Mouse (Mus musculus): ENCODE results near the gene AU022252. TPM values are rescaled to one million over a fixed set of nuclear protein-coding genes. Genes with fewer than 3 reads are reported as not detected.

The AU022252 gene
- total and polyA plus RNA-seq, 2 experiments from 2014 or later: 19.8 to 26.4 TPM

GRCm38 (mm10) chr4:119180133-119180707 lies 52.3 kb downstream of the AU022252 start:
- Histone ChIP-seq H3K27me3 (ENCODE audit: insufficient read depth, low read length) (no peaks in the 10 kb centered on the region), H3K4me1 (ENCODE audit: insufficient read depth, low read length) (no peaks in the 10 kb centered on the region), H3K27ac (no peak overlapping the region), H3K9ac (replicated peaks; ENCODE audit: low read length) (no peak overlapping the region), H3K9me3 (ENCODE audit: low read length) (no peaks in the 10 kb centered on the region), H3K36me3 (ENCODE audit: insufficient read depth, low read length) (no peaks in the 10 kb centered on the region), H3K4me3 (ENCODE audit: low read length) (no peak overlapping the region), H3K4me2 (ENCODE audit: low read depth, low read length) (no peak overlapping the region)
- 53% methylated on average over 4 of the region's 4 CpGs for WGBS
- peak; percentile 26 for TF ChIP-seq CTCF (IDR thresholded peaks at IDR 0.05; ENCODE audit: low read depth)
- DNase-seq (ENCODE audit: low spot score) (no peak), ATAC-seq (no peak)

GRCm38 (mm10) chr4:119178331-119178730 lies 54.2 kb downstream of the AU022252 start:
- 74% methylated on average over 18 of the region's 18 CpGs for WGBS
- no peak overlapping the region for H3K4me3 ChIP-seq (ENCODE audit: low read length)
- no peaks in the 10 kb centered on the region for H3K27me3 ChIP-seq (ENCODE audit: insufficient read depth, low read length)
- no peak overlapping the region for H3K27ac ChIP-seq
- no peak overlapping the region for H3K9ac ChIP-seq (replicated peaks; ENCODE audit: low read length)
- H3K36me3 ChIP-seq (ENCODE audit: insufficient read depth, low read length): no peaks in the 10 kb centered on the region
- no peak for TF ChIP-seq CTCF (IDR thresholded peaks at IDR 0.05; ENCODE audit: low read depth)
- no peaks in the 10 kb centered on the region for H3K9me3 ChIP-seq (ENCODE audit: low read length)
- no peak overlapping the region for H3K4me2 ChIP-seq (ENCODE audit: low read depth, low read length)
- DNase-seq (ENCODE audit: low spot score) (no peak), ATAC-seq (no peak)
- H3K4me1 ChIP-seq (ENCODE audit: insufficient read depth, low read length): 0 out of 2 replicates have a peak, but pooled peaks cover 1% of the 10 kb centered on the region

- TF ChIP-seq CTCF (IDR thresholded peaks at IDR 0.05; ENCODE audit: low read depth): no peak
- H3K36me3 ChIP-seq (ENCODE audit: insufficient read depth, low read length): no peaks in the 10 kb centered on the region
- H3K27ac ChIP-seq: no peak overlapping the region
- 73% methylated on average over 5 of the region's 5 CpGs for WGBS
- H3K9me3 ChIP-seq (ENCODE audit: low read length): no peaks in the 10 kb centered on the region
- no peaks in the 10 kb centered on the region for H3K27me3 ChIP-seq (ENCODE audit: insufficient read depth, low read length)
- no peak overlapping the region for H3K9ac ChIP-seq (replicated peaks; ENCODE audit: low read length)
- peaks cover 8% of the 10 kb centered on the region for H3K4me1 ChIP-seq (ENCODE audit: insufficient read depth, low read length)
- no peak overlapping the region for H3K4me2 ChIP-seq (ENCODE audit: low read depth, low read length)
- H3K4me3 ChIP-seq (ENCODE audit: low read length): no peak overlapping the region
- no peak for DNase-seq (ENCODE audit: low spot score)
- no peak for ATAC-seq
These were observed 54.8 kb downstream of the AU022252 start for GRCm38 (mm10) chr4:119177702-119178101.

- ATAC-seq: peak; percentile 100
- under 1% methylated on average over 40 of the region's 40 CpGs for WGBS
- peak within 1 kb of the TSS; percentile 75 for H3K9ac ChIP-seq (replicated peaks; ENCODE audit: low read length)
These were observed 58.6 kb downstream of the AU022252 start, which contains the start of gene Zfp691 for GRCm38 (mm10) chr4:119173851-119174453. Zfp691 (minus strand) TSS chr4:119174195.

GRCm38 (mm10) chr4:119172919-119173650 lies 59.4 kb downstream of the AU022252 start:
- no peaks in the 10 kb centered on the region for H3K9me3 ChIP-seq (ENCODE audit: low read length)
- peak overlapping the region; percentile 95 for H3K4me2 ChIP-seq (ENCODE audit: low read depth, low read length)
- TF ChIP-seq CTCF (IDR thresholded peaks at IDR 0.05; ENCODE audit: low read depth): no peak
- peak overlapping the region; percentile 75 for H3K9ac ChIP-seq (replicated peaks; ENCODE audit: low read length)
- peaks cover 9% of the 10 kb centered on the region for H3K4me1 ChIP-seq (ENCODE audit: insufficient read depth, low read length)
- DNase-seq (ENCODE audit: low spot score) (no peak), ATAC-seq (no peak)
- H3K36me3 ChIP-seq (ENCODE audit: insufficient read depth, low read length): 0 out of 2 replicates have a peak, but pooled peaks cover 5% of the 10 kb centered on the region
- 34% methylated on average over 18 of the region's 18 CpGs for WGBS
- H3K27me3 ChIP-seq (ENCODE audit: insufficient read depth, low read length): no peaks in the 10 kb centered on the region
- peak overlapping the region; percentile 68; the same call in 1 of the 2 replicates for H3K27ac ChIP-seq
- H3K4me3 ChIP-seq (ENCODE audit: low read length): peak overlapping the region; percentile 79

More at GRCm38 (mm10) chr4:119173851-119174453, 58.6 kb downstream of the AU022252 start, which contains the start of gene Zfp691:
- peak within 1 kb of the TSS; percentile 95 for H3K4me2 ChIP-seq (ENCODE audit: low read depth, low read length)
- peak within 1 kb of the TSS; percentile 68; the same call in 1 of the 2 replicates for H3K27ac ChIP-seq
- no peaks in the 10 kb centered on the region for H3K9me3 ChIP-seq (ENCODE audit: low read length)
- H3K27me3 ChIP-seq (ENCODE audit: insufficient read depth, low read length): no peaks in the 10 kb centered on the region
- H3K36me3 ChIP-seq (ENCODE audit: insufficient read depth, low read length): 0 out of 2 replicates have a peak, but pooled peaks cover 4% of the 10 kb centered on the region
- H3K4me3 ChIP-seq (ENCODE audit: low read length): peak within 1 kb of the TSS; percentile 79
- no peak for TF ChIP-seq CTCF (IDR thresholded peaks at IDR 0.05; ENCODE audit: low read depth)
- peak; percentile 98 for DNase-seq (ENCODE audit: low spot score)
- peaks cover 9% of the 10 kb centered on the region for H3K4me1 ChIP-seq (ENCODE audit: insufficient read depth, low read length)

GRCm38 (mm10) chr4:119167663-119168062 lies 64.8 kb downstream of the AU022252 start:
- Histone ChIP-seq H3K36me3 (ENCODE audit: insufficient read depth, low read length) (0 out of 2 replicates have a peak, but pooled peaks cover 5% of the 10 kb centered on the region), H3K4me3 (ENCODE audit: low read length) (no peak overlapping the region), H3K9ac (replicated peaks; ENCODE audit: low read length) (no peak overlapping the region), H3K27ac (no peak overlapping the region), H3K4me2 (ENCODE audit: low read depth, low read length) (no peak overlapping the region), H3K27me3 (ENCODE audit: insufficient read depth, low read length) (no peaks in the 10 kb centered on the region), H3K4me1 (ENCODE audit: insufficient read depth, low read length) (peaks cover under 1% of the 10 kb centered on the region), H3K9me3 (ENCODE audit: low read length) (no peaks in the 10 kb centered on the region)
- peak; percentile 89 for TF ChIP-seq CTCF (IDR thresholded peaks at IDR 0.05; ENCODE audit: low read depth)
- ATAC-seq: peak; percentile 57; the same call in 1 of the 2 replicates
- WGBS: 3% methylated on average over 4 of the region's 4 CpGs
- DNase-seq (ENCODE audit: low spot score): peak; percentile 93
